Mouse (Mus musculus): ENCODE results near the gene Nckap1. TPM values are rescaled to one million over a fixed set of nuclear protein-coding genes. Genes with fewer than 3 reads are reported as not detected.
"Not testable (repeated sequence)": the region's sequence is repeated elsewhere in the genome, so short reads cannot be mapped to it uniquely, and the experiment has no call there.

Nckap1 gene
- polyA plus RNA-seq, 1 experiment from 2014 or later = 71.3 TPM

DNA sequence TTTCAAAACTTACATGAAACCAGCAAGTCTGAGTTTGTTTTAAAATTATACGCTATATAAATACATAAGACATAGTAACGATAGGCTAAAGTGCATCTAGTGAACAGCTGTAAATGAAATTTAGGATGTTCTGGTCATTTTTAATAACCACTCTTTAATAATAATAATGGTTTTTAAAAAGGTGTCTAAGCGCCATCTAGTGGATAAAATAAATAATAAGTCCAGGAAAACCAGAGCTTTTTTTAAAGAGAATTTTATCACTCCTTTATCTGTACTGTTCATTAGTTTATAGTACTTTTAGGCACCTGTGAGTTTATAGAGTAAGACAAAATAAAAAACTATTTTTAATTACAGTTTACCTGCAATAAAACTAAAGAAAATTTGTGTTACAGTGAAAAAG is 44.0 kb downstream of the Nckap1 start:
- no peaks in the 10 kb centered on the region for H3K27me3 ChIP-seq (replicated peaks; ENCODE audit: control insufficient read depth, insufficient read depth, low read length)
- no peaks in the 10 kb centered on the region for H3K9me3 ChIP-seq (replicated peaks; ENCODE audit: control insufficient read depth, low read length)
- no peak overlapping the region for H3K9ac ChIP-seq (ENCODE audit: low read length)
- peaks cover 50% of the 10 kb centered on the region for H3K36me3 ChIP-seq (ENCODE audit: control insufficient read depth, insufficient read depth, low read length)
- H3K4me2 ChIP-seq (ENCODE audit: low read length) = no peak overlapping the region
- no peak overlapping the region for H3K27ac ChIP-seq (ENCODE audit: low read depth, low read length)
- DNase-seq (ENCODE audit: low spot score) (peak; percentile 20), ATAC-seq (no peak)
- 66% methylated on average over 3 of the region's 3 CpGs for WGBS
- H3K4me1 ChIP-seq (ENCODE audit: control insufficient read depth, insufficient read depth, low read length) = no peaks in the 10 kb centered on the region
- no peak overlapping the region for H3K4me3 ChIP-seq (ENCODE audit: low read depth, low read length)

DNA sequence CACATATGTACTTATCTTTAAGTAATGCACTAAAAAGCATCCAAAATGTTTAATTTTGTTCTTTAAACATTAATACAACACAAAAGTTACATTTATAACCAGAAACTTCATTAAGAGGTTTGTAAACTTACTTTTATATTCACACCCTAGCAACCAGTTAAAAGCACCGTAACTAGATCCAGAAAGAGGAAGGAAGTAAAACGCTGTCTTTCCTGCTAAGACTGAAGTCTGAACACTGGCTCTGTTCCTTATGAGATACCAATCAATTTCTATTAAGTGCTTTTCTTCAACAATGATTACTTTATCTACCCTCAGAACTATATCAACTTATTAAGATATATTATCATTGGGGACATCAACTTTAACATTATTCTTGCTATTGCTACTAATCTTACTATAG is 44.6 kb downstream of the Nckap1 start:
- Histone ChIP-seq H3K27me3 (replicated peaks; ENCODE audit: control insufficient read depth, insufficient read depth, low read length) (no peaks in the 10 kb centered on the region), H3K4me2 (ENCODE audit: low read length) (no peak overlapping the region), H3K4me1 (ENCODE audit: control insufficient read depth, insufficient read depth, low read length) (no peaks in the 10 kb centered on the region), H3K36me3 (ENCODE audit: control insufficient read depth, insufficient read depth, low read length) (peaks cover 56% of the 10 kb centered on the region), H3K9ac (ENCODE audit: low read length) (no peak overlapping the region), H3K4me3 (ENCODE audit: low read depth, low read length) (no peak overlapping the region), H3K27ac (ENCODE audit: low read depth, low read length) (no peak overlapping the region), H3K9me3 (replicated peaks; ENCODE audit: control insufficient read depth, low read length) (no peaks in the 10 kb centered on the region)
- no peak for DNase-seq (ENCODE audit: low spot score)
- WGBS = 99% methylated on average over 2 of the region's 2 CpGs
- ATAC-seq = no peak

GRCm38 (mm10) chr2:80524275-80524674 is 56.9 kb downstream of the Nckap1 start:
- Histone ChIP-seq H3K9me3 (replicated peaks; ENCODE audit: control insufficient read depth, low read length) (no peaks in the 10 kb centered on the region), H3K9ac (ENCODE audit: low read length) (no peak overlapping the region), H3K4me1 (ENCODE audit: control insufficient read depth, insufficient read depth, low read length) (no peaks in the 10 kb centered on the region), H3K4me3 (ENCODE audit: low read depth, low read length) (no peak overlapping the region), H3K4me2 (ENCODE audit: low read length) (no peak overlapping the region), H3K27ac (ENCODE audit: low read depth, low read length) (no peak overlapping the region), H3K27me3 (replicated peaks; ENCODE audit: control insufficient read depth, insufficient read depth, low read length) (no peaks in the 10 kb centered on the region), H3K36me3 (ENCODE audit: control insufficient read depth, insufficient read depth, low read length) (peaks cover 51% of the 10 kb centered on the region)
- DNase-seq (ENCODE audit: low spot score) (no peak), ATAC-seq (no peak)
- 92% methylated on average over 9 of the region's 9 CpGs for WGBS

DNA sequence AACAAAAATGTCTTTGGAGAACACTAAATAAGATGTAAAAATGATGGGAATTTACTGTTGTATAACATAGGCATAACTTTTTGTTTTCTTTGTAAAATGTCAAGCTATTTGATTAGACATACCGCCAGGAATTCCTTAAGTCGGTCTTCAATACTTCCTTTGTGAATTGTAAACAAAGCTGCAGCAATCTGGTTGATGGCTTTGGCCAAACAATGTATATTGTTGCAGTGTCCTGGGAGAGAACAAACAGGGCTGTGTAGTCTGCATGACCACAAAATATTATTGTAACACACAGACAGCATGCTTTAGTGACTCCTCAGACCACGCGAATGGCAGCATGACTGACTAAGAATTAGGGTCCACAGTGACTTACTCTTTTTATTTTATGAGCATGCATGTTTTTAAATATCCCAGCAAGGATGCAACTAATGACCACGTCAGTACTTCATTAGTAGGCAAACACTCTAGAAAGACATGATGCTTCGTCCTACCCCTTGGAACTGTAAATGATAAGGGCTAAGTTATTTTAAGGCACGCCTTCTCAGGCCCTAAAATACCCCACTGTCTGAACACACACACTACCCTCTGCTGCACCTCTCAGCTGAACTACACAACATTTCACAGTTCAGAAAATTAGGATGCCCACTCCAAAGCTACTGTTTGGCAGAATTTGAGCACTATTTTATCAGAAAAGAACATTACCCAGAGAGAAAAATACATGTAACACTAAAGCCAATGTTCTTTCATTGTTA is 75.0 kb downstream of the Nckap1 start:
- H3K36me3 ChIP-seq (ENCODE audit: control insufficient read depth, insufficient read depth, low read length) = peaks cover 68% of the 10 kb centered on the region
- H3K4me3 ChIP-seq (ENCODE audit: low read depth, low read length) = no peak overlapping the region
- H3K27me3 ChIP-seq (replicated peaks; ENCODE audit: control insufficient read depth, insufficient read depth, low read length) = no peaks in the 10 kb centered on the region
- H3K9me3 ChIP-seq (replicated peaks; ENCODE audit: control insufficient read depth, low read length) = no peaks in the 10 kb centered on the region
- H3K9ac ChIP-seq (ENCODE audit: low read length) = no peak overlapping the region
- no peak overlapping the region for H3K27ac ChIP-seq (ENCODE audit: low read depth, low read length)
- DNase-seq (ENCODE audit: low spot score) = no peak
- WGBS = 73% methylated on average over 7 of the region's 7 CpGs
- ATAC-seq = no peak
- H3K4me1 ChIP-seq (ENCODE audit: control insufficient read depth, insufficient read depth, low read length) = no peaks in the 10 kb centered on the region
- no peak overlapping the region for H3K4me2 ChIP-seq (ENCODE audit: low read length)

DNA sequence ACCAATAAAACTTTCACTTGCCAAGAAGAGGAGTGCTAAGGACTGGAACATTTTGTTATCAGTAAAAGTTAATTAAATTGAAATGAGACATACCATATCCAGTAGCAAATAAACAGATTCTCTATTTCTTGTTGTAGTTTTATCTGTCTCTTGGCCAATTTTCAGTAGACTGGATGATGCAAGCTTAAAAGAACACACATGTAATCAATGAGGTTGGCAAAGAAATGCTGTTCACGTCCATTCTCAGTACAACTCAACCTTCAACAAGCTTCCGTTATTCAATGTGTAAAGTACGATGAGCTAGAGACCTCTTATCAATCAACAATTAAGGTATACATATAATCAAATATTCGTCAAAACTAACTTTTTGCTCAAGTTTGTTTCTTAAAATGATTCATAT is 79.0 kb downstream of the Nckap1 start:
- no peaks in the 10 kb centered on the region for H3K27me3 ChIP-seq (replicated peaks; ENCODE audit: control insufficient read depth, insufficient read depth, low read length)
- no peak overlapping the region for H3K4me3 ChIP-seq (ENCODE audit: low read depth, low read length)
- no peaks in the 10 kb centered on the region for H3K9me3 ChIP-seq (replicated peaks; ENCODE audit: control insufficient read depth, low read length)
- no peak for ATAC-seq
- 95% methylated on average over 4 of the region's 4 CpGs for WGBS
- no peak overlapping the region for H3K4me2 ChIP-seq (ENCODE audit: low read length)
- DNase-seq (ENCODE audit: low spot score) = no peak
- H3K4me1 ChIP-seq (ENCODE audit: control insufficient read depth, insufficient read depth, low read length) = no peaks in the 10 kb centered on the region
- H3K36me3 ChIP-seq (ENCODE audit: control insufficient read depth, insufficient read depth, low read length) = peaks cover 57% of the 10 kb centered on the region
- no peak overlapping the region for H3K27ac ChIP-seq (ENCODE audit: low read depth, low read length)
- H3K9ac ChIP-seq (ENCODE audit: low read length) = no peak overlapping the region

- not testable (repeated sequence) for ATAC-seq; H3K36me3 ChIP-seq (ENCODE audit: control insufficient read depth, insufficient read depth, low read length); H3K4me2 ChIP-seq (ENCODE audit: low read length); H3K27ac ChIP-seq (ENCODE audit: low read depth, low read length); H3K4me1 ChIP-seq (ENCODE audit: control insufficient read depth, insufficient read depth, low read length); H3K9ac ChIP-seq (ENCODE audit: low read length); H3K9me3 ChIP-seq (replicated peaks; ENCODE audit: control insufficient read depth, low read length); H3K4me3 ChIP-seq (ENCODE audit: low read depth, low read length); H3K27me3 ChIP-seq (replicated peaks; ENCODE audit: control insufficient read depth, insufficient read depth, low read length)
- WGBS = 34% methylated on average over 7 of the region's 7 CpGs
- DNase-seq (ENCODE audit: low spot score) = peak; percentile 38
These were observed 85.9 kb downstream of the Nckap1 start for GRCm38 (mm10) chr2:80495304-80495703.

DNA sequence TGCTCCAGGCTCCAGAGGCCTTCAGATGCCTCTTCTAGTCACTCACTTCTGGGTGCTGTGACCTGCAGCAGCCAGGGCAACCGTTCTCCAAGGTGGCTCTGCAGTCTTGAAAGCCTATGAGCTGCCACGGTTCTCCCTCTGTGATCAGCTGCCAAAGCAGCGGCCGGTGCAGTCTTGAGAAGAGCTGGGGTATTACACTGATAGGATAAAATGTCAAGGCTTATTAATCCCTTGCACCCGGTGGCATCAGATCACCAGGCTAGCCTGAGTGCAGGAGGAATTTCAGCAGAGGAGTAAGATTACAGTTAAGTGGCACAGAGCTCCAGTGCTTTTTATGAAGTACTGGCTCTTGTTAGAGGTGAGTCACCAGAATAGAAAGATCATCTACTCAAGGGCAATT is 94.3 kb downstream of the Nckap1 start:
- WGBS = 73% methylated on average over 5 of the region's 5 CpGs
- Histone ChIP-seq H3K27ac (ENCODE audit: low read depth, low read length) (no peak overlapping the region), H3K4me2 (ENCODE audit: low read length) (no peak overlapping the region), H3K4me1 (ENCODE audit: control insufficient read depth, insufficient read depth, low read length) (no peaks in the 10 kb centered on the region), H3K36me3 (ENCODE audit: control insufficient read depth, insufficient read depth, low read length) (no peaks in the 10 kb centered on the region), H3K9me3 (replicated peaks; ENCODE audit: control insufficient read depth, low read length) (no peaks in the 10 kb centered on the region), H3K4me3 (ENCODE audit: low read depth, low read length) (no peak overlapping the region), H3K9ac (ENCODE audit: low read length) (no peak overlapping the region), H3K27me3 (replicated peaks; ENCODE audit: control insufficient read depth, insufficient read depth, low read length) (no peaks in the 10 kb centered on the region)
- DNase-seq (ENCODE audit: low spot score) (no peak), ATAC-seq (no peak)

GRCm38 (mm10) chr2:80484951-80485350 is 96.2 kb downstream of the Nckap1 start:
- ATAC-seq (no peak), DNase-seq (ENCODE audit: low spot score) (no peak)
- 96% methylated on average over 5 of the region's 5 CpGs for WGBS
- H3K4me2 ChIP-seq (ENCODE audit: low read length) = no peak overlapping the region
- H3K4me3 ChIP-seq (ENCODE audit: low read depth, low read length) = no peak overlapping the region
- no peaks in the 10 kb centered on the region for H3K9me3 ChIP-seq (replicated peaks; ENCODE audit: control insufficient read depth, low read length)
- no peaks in the 10 kb centered on the region for H3K4me1 ChIP-seq (ENCODE audit: control insufficient read depth, insufficient read depth, low read length)
- H3K36me3 ChIP-seq (ENCODE audit: control insufficient read depth, insufficient read depth, low read length) = no peaks in the 10 kb centered on the region
- no peak overlapping the region for H3K9ac ChIP-seq (ENCODE audit: low read length)
- no peak overlapping the region for H3K27ac ChIP-seq (ENCODE audit: low read depth, low read length)
- no peaks in the 10 kb centered on the region for H3K27me3 ChIP-seq (replicated peaks; ENCODE audit: control insufficient read depth, insufficient read depth, low read length)

GRCm38 (mm10) chr2:80475831-80476230 is 105.3 kb downstream of the Nckap1 start:
- ATAC-seq = no peak
- Histone ChIP-seq H3K4me2 (ENCODE audit: low read length) (no peak overlapping the region), H3K9me3 (replicated peaks; ENCODE audit: control insufficient read depth, low read length) (no peaks in the 10 kb centered on the region), H3K4me3 (ENCODE audit: low read depth, low read length) (no peak overlapping the region), H3K9ac (ENCODE audit: low read length) (no peak overlapping the region), H3K36me3 (ENCODE audit: control insufficient read depth, insufficient read depth, low read length) (no peaks in the 10 kb centered on the region), H3K27me3 (replicated peaks; ENCODE audit: control insufficient read depth, insufficient read depth, low read length) (no peaks in the 10 kb centered on the region), H3K4me1 (ENCODE audit: control insufficient read depth, insufficient read depth, low read length) (no peaks in the 10 kb centered on the region), H3K27ac (ENCODE audit: low read depth, low read length) (no peak overlapping the region)
- DNase-seq (ENCODE audit: low spot score) = no peak
- WGBS = 52% methylated on average over 1 of the region's 1 CpGs
